Mouse (Mus musculus) lung, embryonic 15.5 days (tissue): Measurements from ENCODE around the gene Arl5b. TPM values are rescaled to one million over a fixed set of nuclear protein-coding genes. Genes with fewer than 3 reads are reported as not detected.

ENCODE experiments used
- ATAC-seq: fragments of 200-750 bp; cut with Nextera tagmentation; 2 replicates; pipeline ENCODE4 v1.8.0; 2017; ENCODE audit warnings: moderate number of reproducible peaks, borderline replicate concordance; ENCODE audit not compliant: low FRiP score, low TSS enrichment; ENCODE audit errors: extremely low read depth
- H3K27ac ChIP-seq: fragments of 300-500 bp; sonication (generic); 2 replicates; pipeline ENCODE4 v1.5.1; 2015; ENCODE audit warnings: moderate library complexity, mild to moderate bottlenecking, inconsistent platforms
- H3K27me3 ChIP-seq: fragments of 300-500 bp; sonication (generic); 2 replicates; pipeline ENCODE4 v1.6.1; 2015; ENCODE audit warnings: inconsistent platforms
- H3K36me3 ChIP-seq: fragments of 300-500 bp; sonication (generic); 2 replicates; pipeline ENCODE4 v1.6.1; 2015; ENCODE audit warnings: inconsistent platforms
- H3K4me1 ChIP-seq: fragments of 300-500 bp; sonication (generic); 2 replicates; pipeline ENCODE4 v1.6.1; 2015; ENCODE audit warnings: inconsistent platforms
- H3K4me2 ChIP-seq: fragments of 300-500 bp; sonication (generic); 2 replicates; pipeline ENCODE4 v1.6.1; 2015; ENCODE audit warnings: inconsistent platforms, mild to moderate bottlenecking, moderate library complexity
- H3K4me3 ChIP-seq: fragments of 300-500 bp; sonication (generic); 2 replicates; pipeline ENCODE4 v1.5.1; 2015; ENCODE audit warnings: mild to moderate bottlenecking, inconsistent platforms
- H3K9ac ChIP-seq: fragments of 300-500 bp; sonication (generic); 2 replicates; pipeline ENCODE4 v1.6.1; 2015; ENCODE audit warnings: inconsistent platforms
- H3K9me3 ChIP-seq: fragments of 300-500 bp; sonication (generic); 2 replicates; pipeline ENCODE4 v1.6.1; 2016; ENCODE audit warnings: inconsistent platforms
- WGBS: fragments of 180-500 bp; shearing (Covaris S2); methylation state at CpG from one replicate; pipeline ENCODE4 v1.1.7; 2015; 5-methylcytosine and 5-hydroxymethylcytosine counted together
- polyA plus RNA-seq: library from polyadenylated mRNA; unstranded; fragments of >200 nt; fragmentation: Nextera tagmentation; extraction: Ambion mirVana; gene quantifications from 2 replicates; pipeline ENCODE4 v1.2.1, GENCODE M21; 2015

Gene Arl5b
- polyA plus RNA-seq, 1 experiment from 2014 or later = 33.5 TPM

- H3K4me1 ChIP-seq = peaks cover 20% of the 10 kb centered on the region
- no peak for ATAC-seq
- H3K36me3 ChIP-seq = peaks cover 10% of the 10 kb centered on the region
- H3K9ac ChIP-seq = no peak overlapping the region
- no peak overlapping the region for H3K4me3 ChIP-seq
- H3K9me3 ChIP-seq = no peaks in the 10 kb centered on the region
- WGBS = 26% methylated on average over 1 of the region's 1 CpGs
- H3K4me2 ChIP-seq = no peak overlapping the region
- H3K27me3 ChIP-seq = no peaks in the 10 kb centered on the region
- no peak overlapping the region for H3K27ac ChIP-seq
Observed at GRCm38 (mm10) chr2:15063815-15064214, 14.6 kb downstream of the Arl5b start.

DNA sequence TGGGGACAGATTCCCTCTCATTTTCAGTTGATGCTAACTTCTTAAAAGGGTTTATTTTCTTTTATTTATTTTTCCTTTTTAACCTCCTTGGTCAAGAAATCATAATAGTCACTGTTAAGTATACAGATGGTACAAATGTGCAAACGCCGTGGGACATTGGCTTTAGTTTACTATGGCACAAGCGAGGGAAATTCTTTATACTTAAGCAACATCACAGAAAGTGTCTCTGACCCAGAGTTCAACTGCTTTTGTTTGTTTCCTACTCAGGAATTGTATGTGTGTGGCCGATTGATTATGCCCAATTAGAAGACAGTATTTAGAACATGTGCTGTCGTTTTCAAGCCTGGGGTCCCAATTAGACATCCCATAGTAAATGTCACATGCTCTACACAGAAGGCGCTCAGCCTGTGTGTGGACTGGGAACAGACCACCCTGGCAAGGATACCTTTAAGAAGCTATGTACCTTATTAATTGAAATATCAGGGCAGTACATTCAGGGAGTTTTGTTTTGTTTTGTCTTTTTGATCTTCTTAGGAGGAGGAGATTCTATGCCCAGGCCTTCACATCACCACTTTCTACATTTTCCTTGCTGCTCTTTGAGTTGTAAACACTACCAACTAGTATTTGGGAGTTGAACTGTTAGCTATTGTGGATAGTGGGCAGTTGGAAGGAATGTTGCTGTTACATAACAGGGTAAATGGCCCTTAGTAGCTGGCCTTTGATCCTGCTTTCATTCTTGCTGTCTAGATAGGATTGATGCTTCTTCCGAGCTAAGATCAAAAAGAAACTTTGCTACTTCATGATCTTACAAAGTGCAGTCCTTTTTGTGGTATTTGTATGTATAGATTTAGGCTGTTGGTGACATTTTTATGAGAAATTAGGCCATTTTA, 15.4 kb downstream of the Arl5b start:
- Histone ChIP-seq H3K36me3 (peaks cover 15% of the 10 kb centered on the region), H3K4me3 (no peak overlapping the region), H3K9ac (no peak overlapping the region), H3K9me3 (no peaks in the 10 kb centered on the region), H3K27me3 (no peaks in the 10 kb centered on the region), H3K4me2 (no peak overlapping the region), H3K4me1 (peaks cover 19% of the 10 kb centered on the region), H3K27ac (no peak overlapping the region)
- 62% methylated on average over 7 of the region's 7 CpGs for WGBS
- ATAC-seq = no peak

DNA sequence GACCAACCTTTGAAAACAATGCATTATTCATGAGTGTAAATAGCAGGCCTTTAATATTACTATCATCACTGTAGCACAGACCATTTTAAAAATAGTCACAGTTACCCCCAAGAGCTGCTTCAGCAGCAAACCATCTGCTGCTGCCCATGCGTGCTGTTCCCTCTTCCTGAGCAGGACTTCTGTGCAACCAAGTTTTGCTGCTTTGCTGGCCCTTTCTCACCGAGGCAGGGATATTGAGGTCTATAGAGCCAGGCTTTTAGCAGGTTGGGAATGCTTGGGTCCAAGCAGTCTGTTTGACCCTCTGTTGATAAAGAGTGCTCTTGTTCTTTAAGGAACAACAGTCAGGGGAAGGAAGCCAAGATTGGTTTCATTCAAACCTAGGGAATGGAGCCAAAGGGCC, 16.3 kb downstream of the Arl5b start:
- H3K9me3 ChIP-seq = no peaks in the 10 kb centered on the region
- H3K4me1 ChIP-seq = peaks cover 19% of the 10 kb centered on the region
- H3K4me3 ChIP-seq = no peak overlapping the region
- no peak overlapping the region for H3K9ac ChIP-seq
- H3K27me3 ChIP-seq = no peaks in the 10 kb centered on the region
- peaks cover 22% of the 10 kb centered on the region for H3K36me3 ChIP-seq
- 86% methylated on average over 2 of the region's 2 CpGs for WGBS
- no peak for ATAC-seq
- H3K4me2 ChIP-seq = no peak overlapping the region
- H3K27ac ChIP-seq = no peak overlapping the region

DNA sequence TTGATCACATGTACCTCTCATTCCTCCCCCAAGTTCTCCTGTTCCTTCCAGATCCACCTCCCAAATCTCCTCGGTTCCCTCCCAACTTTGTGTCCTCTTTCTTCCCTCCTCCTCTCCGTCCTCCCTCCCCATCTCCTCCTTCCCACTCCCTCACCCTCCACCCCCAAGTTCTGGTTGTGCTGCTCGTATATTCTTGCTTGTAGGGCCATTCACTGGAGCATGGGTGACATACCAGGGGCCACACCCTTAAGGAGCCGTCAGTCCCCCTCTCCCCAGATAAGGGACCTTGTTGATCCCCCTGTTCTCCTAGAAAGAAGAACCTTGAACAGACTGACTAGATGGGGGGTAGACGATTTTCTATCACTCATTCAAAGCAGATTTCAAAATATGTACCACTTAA, 17.9 kb downstream of the Arl5b start:
- no peak overlapping the region for H3K4me2 ChIP-seq
- H3K27me3 ChIP-seq = no peaks in the 10 kb centered on the region
- peaks cover 19% of the 10 kb centered on the region for H3K4me1 ChIP-seq
- no peaks in the 10 kb centered on the region for H3K9me3 ChIP-seq
- no peak overlapping the region for H3K9ac ChIP-seq
- ATAC-seq = no peak
- WGBS = 75% methylated on average over 5 of the region's 5 CpGs
- no peak overlapping the region for H3K27ac ChIP-seq
- H3K4me3 ChIP-seq = no peak overlapping the region
- H3K36me3 ChIP-seq = peaks cover 33% of the 10 kb centered on the region

- H3K9ac ChIP-seq = no peak overlapping the region
- no peak overlapping the region for H3K27ac ChIP-seq
- WGBS = 99% methylated on average over 2 of the region's 2 CpGs
- H3K27me3 ChIP-seq = no peaks in the 10 kb centered on the region
- H3K4me3 ChIP-seq = no peak overlapping the region
- no peaks in the 10 kb centered on the region for H3K9me3 ChIP-seq
- no peaks in the 10 kb centered on the region for H3K4me1 ChIP-seq
- no peak for ATAC-seq
- no peak overlapping the region for H3K4me2 ChIP-seq
- peaks cover 34% of the 10 kb centered on the region for H3K36me3 ChIP-seq
Observed at GRCm38 (mm10) chr2:15083702-15084101, 34.5 kb downstream of the Arl5b start.

- 65% methylated on average over 1 of the region's 1 CpGs for WGBS
- Histone ChIP-seq H3K36me3 (peaks cover 17% of the 10 kb centered on the region), H3K9ac (no peak overlapping the region), H3K4me1 (no peaks in the 10 kb centered on the region), H3K27ac (no peak overlapping the region), H3K4me3 (no peak overlapping the region), H3K4me2 (no peak overlapping the region), H3K9me3 (no peaks in the 10 kb centered on the region), H3K27me3 (no peaks in the 10 kb centered on the region)
- ATAC-seq = peak; percentile 42; the same call in 1 of the 2 replicates
Observed at GRCm38 (mm10) chr2:15087308-15087707, 38.1 kb downstream of the Arl5b start.

- Histone ChIP-seq H3K4me3 (no peak overlapping the region), H3K9ac (no peak overlapping the region), H3K36me3 (no peaks in the 10 kb centered on the region), H3K4me1 (no peaks in the 10 kb centered on the region), H3K27me3 (no peaks in the 10 kb centered on the region), H3K4me2 (no peak overlapping the region), H3K27ac (no peak overlapping the region), H3K9me3 (no peaks in the 10 kb centered on the region)
- no peak for ATAC-seq
- WGBS = 39% methylated on average over 3 of the region's 3 CpGs
Observed at GRCm38 (mm10) chr2:15096514-15097090, 47.4 kb downstream of the Arl5b start.

- no peak overlapping the region for H3K9ac ChIP-seq
- no peaks in the 10 kb centered on the region for H3K27me3 ChIP-seq
- H3K4me2 ChIP-seq = no peak overlapping the region
- no peaks in the 10 kb centered on the region for H3K9me3 ChIP-seq
- ATAC-seq = no peak
- no peak overlapping the region for H3K27ac ChIP-seq
- WGBS = 31% methylated on average over 1 of the region's 1 CpGs
- H3K36me3 ChIP-seq = no peaks in the 10 kb centered on the region
- no peaks in the 10 kb centered on the region for H3K4me1 ChIP-seq
- H3K4me3 ChIP-seq = no peak overlapping the region
Observed at GRCm38 (mm10) chr2:15104386-15104785, 55.2 kb downstream of the Arl5b start.

- Histone ChIP-seq H3K9me3 (no peaks in the 10 kb centered on the region), H3K27ac (no peak overlapping the region), H3K4me3 (no peak overlapping the region), H3K4me1 (no peaks in the 10 kb centered on the region), H3K9ac (no peak overlapping the region), H3K36me3 (no peaks in the 10 kb centered on the region), H3K27me3 (no peaks in the 10 kb centered on the region), H3K4me2 (no peak overlapping the region)
- WGBS = 73% methylated on average over 2 of the region's 2 CpGs
- ATAC-seq = no peak
Observed at GRCm38 (mm10) chr2:15111290-15111689, 62.1 kb downstream of the Arl5b start.

DNA sequence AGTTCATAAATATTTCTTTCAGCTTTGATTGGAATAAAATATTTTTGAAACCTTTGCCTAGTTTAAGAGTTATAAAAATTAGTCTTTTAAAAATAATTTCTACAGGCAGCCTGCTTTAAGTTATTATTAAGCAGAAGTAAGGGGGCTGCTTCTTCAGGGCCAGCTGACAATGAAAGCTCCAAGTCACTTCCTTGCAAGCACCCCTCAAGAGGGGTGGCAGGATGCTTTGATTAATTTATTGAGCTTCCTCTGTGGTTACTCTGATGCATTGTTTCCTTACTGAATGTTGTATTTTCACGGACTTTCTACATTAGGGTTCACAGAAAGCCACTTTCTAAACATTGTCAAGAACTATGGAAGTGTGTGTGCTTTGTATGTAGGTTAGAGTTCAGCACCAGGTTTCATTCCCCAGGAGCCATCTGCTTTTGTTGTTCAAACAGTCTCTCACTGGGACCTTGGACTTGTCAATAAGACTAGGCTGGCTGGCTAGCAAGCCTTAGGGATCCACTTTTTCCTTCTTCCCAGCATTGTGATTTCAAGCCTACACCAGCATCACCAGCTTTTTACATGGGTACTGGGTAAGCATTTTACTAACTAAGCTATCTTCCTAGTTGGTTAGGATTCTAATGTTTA, 62.7 kb downstream of the Arl5b start:
- H3K4me2 ChIP-seq = no peak overlapping the region
- H3K4me1 ChIP-seq = no peaks in the 10 kb centered on the region
- H3K4me3 ChIP-seq = no peak overlapping the region
- WGBS = 39% methylated on average over 1 of the region's 1 CpGs
- no peak overlapping the region for H3K9ac ChIP-seq
- H3K36me3 ChIP-seq = no peaks in the 10 kb centered on the region
- H3K9me3 ChIP-seq = no peaks in the 10 kb centered on the region
- ATAC-seq = no peak
- H3K27me3 ChIP-seq = no peaks in the 10 kb centered on the region
- H3K27ac ChIP-seq = no peak overlapping the region

DNA sequence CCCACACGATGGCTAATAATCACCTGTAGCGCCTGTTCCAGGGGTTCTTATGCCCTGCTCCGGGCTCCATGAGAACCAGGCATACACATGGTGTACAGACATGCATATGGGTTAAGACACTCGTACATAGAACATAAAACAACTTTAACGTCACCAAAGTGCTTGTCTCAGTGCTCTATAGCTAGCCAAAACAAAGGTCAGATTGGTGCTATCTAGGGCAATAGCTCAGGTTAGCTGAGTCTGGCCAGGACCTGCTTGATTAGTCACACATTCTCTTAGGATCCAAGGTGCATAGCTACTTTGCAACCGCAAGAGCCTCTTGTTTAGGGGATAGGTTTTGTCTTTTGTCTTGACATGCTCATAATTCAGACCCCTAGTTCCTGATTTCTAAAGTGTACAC, 63.5 kb downstream of the Arl5b start:
- H3K27me3 ChIP-seq = no peaks in the 10 kb centered on the region
- WGBS = 84% methylated on average over 6 of the region's 6 CpGs
- H3K27ac ChIP-seq = no peak overlapping the region
- no peaks in the 10 kb centered on the region for H3K36me3 ChIP-seq
- H3K9ac ChIP-seq = no peak overlapping the region
- ATAC-seq = no peak
- H3K4me3 ChIP-seq = no peak overlapping the region
- H3K9me3 ChIP-seq = no peaks in the 10 kb centered on the region
- H3K4me1 ChIP-seq = no peaks in the 10 kb centered on the region
- H3K4me2 ChIP-seq = no peak overlapping the region

GRCm38 (mm10) chr2:15121217-15121680, 72.1 kb downstream of the Arl5b start:
- H3K4me2 ChIP-seq = no peak overlapping the region
- H3K27me3 ChIP-seq = no peaks in the 10 kb centered on the region
- no peak overlapping the region for H3K27ac ChIP-seq
- no peak overlapping the region for H3K9ac ChIP-seq
- ATAC-seq = no peak
- no peaks in the 10 kb centered on the region for H3K4me1 ChIP-seq
- H3K36me3 ChIP-seq = no peaks in the 10 kb centered on the region
- H3K4me3 ChIP-seq = no peak overlapping the region
- 98% methylated on average over 1 of the region's 1 CpGs for WGBS
- no peaks in the 10 kb centered on the region for H3K9me3 ChIP-seq
